ENCODE assay signal across 17 mouse cellular contexts in genomic region chr3:53417701-53418100, GRCm38 (mm10). TPM values are rescaled to one million over a fixed set of nuclear protein-coding genes. Genes with fewer than 3 reads are reported as not detected.
DNase-seq lines count a peak whose midpoint lies in the region; ATAC-seq lines count a peak whose summit lies in the region.
"Had no signal": no experiment of that assay in that cellular context is flagged by ENCODE, and none has a peak within 500 bp of the region (broad histone marks: within the 10 kb centered on the region; RNA-seq: fewer than 3 reads in every experiment).

No protein-coding gene starts in this region.

- no peak for ATAC-seq in megakaryocyte, adult 5-6 weeks (ENCODE audit: poor library complexity, severe bottlenecking)
- ATAC-seq: CD4-positive, CD25-positive, alpha-beta regulatory T cell, adult 4 months; forebrain, postnatal 0 days; inflammation-experienced regulatory T-cells, adult 6 months had no signal

- peak; percentile 38 for DNase-seq in cerebellum, adult 11-12 months
- DNase-seq in cerebellum, adult 11 months: no peak
- peak; percentile 26 for DNase-seq in retina, postnatal 1 day
- no peak for DNase-seq in retina, embryonic 14.5 days (ENCODE audit: low spot score)
- peak; percentile 51 for DNase-seq in cerebellum, adult 9-11 months
- DNase-seq in cerebellum, postnatal 36 days: peak; percentile 19 to 43
- DNase-seq in adipocyte (ENCODE audit: low spot score): no peak
- DNase-seq: adrenal gland, adult 2 months; adrenal gland, postnatal 25 days; B cell, adult 2 months; forebrain, postnatal 0 days; gastrocnemius, postnatal 25 days; kidney, adult 11 months; kidney, adult 9 months had no signal

RNA-seq across cellular contexts. Expression of gene Nhlrc3, which starts 45.4 kb away (rescaled TPM):
- 8.5 and 8.7 TPM in 2 replicates for total RNA-seq in megakaryocyte, adult 5-6 weeks (2015)
- total RNA-seq in megakaryocyte, adult 5-6 weeks (2017): 13.4 and 14.1 TPM in 2 replicates

RNA-seq across cellular contexts. Expression of gene Proser1, which starts 45.8 kb away (rescaled TPM):
- total RNA-seq in megakaryocyte, adult 5-6 weeks (2015): 20.8 and 23.8 TPM in 2 replicates
- total RNA-seq in megakaryocyte, adult 5-6 weeks (2017): 4.2 and 5.9 TPM in 2 replicates

Comparison
In these comparisons a context has a peak if more than half of its experiments do, and no peak if none do; other contexts are left out.
1. DNase-seq: peak in cerebellum, adult 11-12 months (single experiment), retina, postnatal 1 day (single experiment), cerebellum, adult 9-11 months (single experiment) and cerebellum, postnatal 36 days (2 of 2); none in cerebellum, adult 11 months (single experiment), retina, embryonic 14.5 days (single experiment) and adipocyte (single experiment).